Mouse (Mus musculus): Measurements from ENCODE around the gene Mpnd. TPM values are rescaled to one million over a fixed set of nuclear protein-coding genes. Genes with fewer than 3 reads are reported as not detected.
"Not testable (repeated sequence)": the region's sequence is repeated elsewhere in the genome, so short reads cannot be mapped to it uniquely, and the experiment has no call there.

Gene Mpnd
- total RNA-seq, 2 experiments from 2014 or later, result 44.1 to 49.9 TPM

- DNase-seq, result no peak
These were observed 26.7 kb downstream of the Mpnd start for GRCm38 (mm10) chr17:56032127-56032733.

GRCm38 (mm10) chr17:56032831-56033230 is 27.3 kb downstream of the Mpnd start:
- intact Hi-C loops (cut with DNase I), result no loop called here
- no peak for DNase-seq

More at GRCm38 (mm10) chr17:56032127-56032733, 26.7 kb downstream of the Mpnd start:
- intact Hi-C loops (cut with DNase I), result no loop called here

- peak; percentile 35 to 40 for DNase-seq
- intact Hi-C loops (cut with DNase I), result no loop called here
These were observed 28.7 kb downstream of the Mpnd start for GRCm38 (mm10) chr17:56034040-56034725.

GRCm38 (mm10) chr17:56034726-56035100 is 29.2 kb downstream of the Mpnd start:
- intact Hi-C loops (cut with DNase I), result no loop called here
- DNase-seq, result no peak

GRCm38 (mm10) chr17:56035216-56035615 is 29.7 kb downstream of the Mpnd start:
- no peak for DNase-seq
- intact Hi-C loops (cut with DNase I), result no loop called here

GRCm38 (mm10) chr17:56036176-56036900 is 30.8 kb downstream of the Mpnd start, which contains the start of gene Sh3gl1:
Gene Sh3gl1 (minus strand): TSS chr17:56036635.
- DNase-seq, result peak; percentile 100
- intact Hi-C loops (cut with DNase I), result no loop called here

GRCm38 (mm10) chr17:56036901-56037287 is 31.4 kb downstream of the Mpnd start:
- DNase-seq, result no peak
- intact Hi-C loops (cut with DNase I), result no loop called here

- no peak for DNase-seq
- intact Hi-C loops (cut with DNase I), result no loop called here
These were observed 33.2 kb downstream of the Mpnd start for GRCm38 (mm10) chr17:56038583-56039261.

GRCm38 (mm10) chr17:56039345-56039744 is 33.8 kb downstream of the Mpnd start:
- no peak for DNase-seq
- intact Hi-C loops (cut with DNase I), result no loop called here

GRCm38 (mm10) chr17:56040030-56040856 is 34.7 kb downstream of the Mpnd start, which contains the start of gene Chaf1a:
Gene Chaf1a (plus strand): TSS chr17:56040439.
- intact Hi-C loops (cut with DNase I), result loop anchor here (2.0 kb wide), 1 partner anchor 35 kb away; the partner anchor contains the start of gene Ubxn6
- DNase-seq, result peak; percentile 95 to 97

- no peak for DNase-seq
- intact Hi-C loops (cut with DNase I), result loop anchor here (2.0 kb wide), 1 partner anchor 34 kb away; the partner anchor contains the start of gene Ubxn6
These were observed 35.3 kb downstream of the Mpnd start for GRCm38 (mm10) chr17:56040857-56041163.

GRCm38 (mm10) chr17:56051369-56051768 is 45.9 kb downstream of the Mpnd start:
- DNase-seq, result no peak
- intact Hi-C loops (cut with DNase I), result no loop called here

GRCm38 (mm10) chr17:56054938-56055337 is 49.4 kb downstream of the Mpnd start:
- no peak for DNase-seq
- intact Hi-C loops (cut with DNase I), result no loop called here

GRCm38 (mm10) chr17:56055945-56056678 is 50.6 kb downstream of the Mpnd start:
- DNase-seq, result no peak
- intact Hi-C loops (cut with DNase I), result no loop called here

GRCm38 (mm10) chr17:56057381-56058120 is 52.0 kb downstream of the Mpnd start:
- intact Hi-C loops (cut with DNase I), result no loop called here
- no peak for DNase-seq

- no peak for DNase-seq
- intact Hi-C loops (cut with DNase I), result no loop called here
These were observed 56.6 kb downstream of the Mpnd start for GRCm38 (mm10) chr17:56062081-56062480.

GRCm38 (mm10) chr17:56065715-56066114 is 60.2 kb downstream of the Mpnd start:
- intact Hi-C loops (cut with DNase I), result not testable (repeated sequence)

More at GRCm38 (mm10) chr17:56065715-56066114, 60.2 kb downstream of the Mpnd start:
- DNase-seq, result not testable (repeated sequence)

All from heart, postnatal 14 days (tissue).